Mouse (Mus musculus): ENCODE results near the gene Igsf6.

The Igsf6 gene

GRCm38 (mm10) chr7:121074281-121074680 is at the start of gene Igsf6:
Gene Igsf6, minus strand, starts transcription at chr7:121074572.
- DNase-seq (ENCODE audit: low spot score): no peak

- DNase-seq (ENCODE audit: low spot score): peak; percentile 80
Measured at GRCm38 (mm10) chr7:121120143-121120818, 45.9 kb upstream of the Igsf6 start.

GRCm38 (mm10) chr7:121111762-121112161 is 37.4 kb upstream of the Igsf6 start:
- no peak for DNase-seq (ENCODE audit: low spot score)

- DNase-seq (ENCODE audit: low spot score): no peak
Measured at GRCm38 (mm10) chr7:121111321-121111720, 36.9 kb upstream of the Igsf6 start.

GRCm38 (mm10) chr7:121107851-121108250 is 33.5 kb upstream of the Igsf6 start:
- DNase-seq (ENCODE audit: low spot score): no peak

- DNase-seq (ENCODE audit: low spot score): no peak
Measured at GRCm38 (mm10) chr7:121098614-121099389, 24.4 kb upstream of the Igsf6 start.

GRCm38 (mm10) chr7:121093026-121093425 is 18.7 kb upstream of the Igsf6 start:
- DNase-seq (ENCODE audit: low spot score): no peak

- no peak for DNase-seq (ENCODE audit: low spot score)
Measured at GRCm38 (mm10) chr7:121090748-121091147, 16.4 kb upstream of the Igsf6 start.

- DNase-seq (ENCODE audit: low spot score): no peak
Measured at GRCm38 (mm10) chr7:121088745-121089144, 14.4 kb upstream of the Igsf6 start.

GRCm38 (mm10) chr7:121085500-121085899 is 11.1 kb upstream of the Igsf6 start:
- DNase-seq (ENCODE audit: low spot score): no peak

GRCm38 (mm10) chr7:121084840-121085453 is 10.6 kb upstream of the Igsf6 start:
- DNase-seq (ENCODE audit: low spot score): no peak

- DNase-seq (ENCODE audit: low spot score): no peak
Measured at GRCm38 (mm10) chr7:121082949-121083513, 8.7 kb upstream of the Igsf6 start.

- DNase-seq (ENCODE audit: low spot score): no peak
Measured at GRCm38 (mm10) chr7:121081816-121082215, 7.4 kb upstream of the Igsf6 start.

GRCm38 (mm10) chr7:121081350-121081749 is 7.0 kb upstream of the Igsf6 start, which contains the start of gene Otoa:
Gene Otoa, plus strand, starts transcription at chr7:121081650.
- DNase-seq (ENCODE audit: low spot score): no peak

GRCm38 (mm10) chr7:121077829-121078228 is 3.5 kb upstream of the Igsf6 start:
- DNase-seq (ENCODE audit: low spot score): peak; percentile 52

GRCm38 (mm10) chr7:121077311-121077710 is 2.9 kb upstream of the Igsf6 start:
- no peak for DNase-seq (ENCODE audit: low spot score)

- no peak for DNase-seq (ENCODE audit: low spot score)
Measured at GRCm38 (mm10) chr7:121075416-121075815, 1.0 kb upstream of the Igsf6 start.

GRCm38 (mm10) chr7:121074801-121075400 is 529 bp upstream of the Igsf6 start:
- no peak for DNase-seq (ENCODE audit: low spot score)

GRCm38 (mm10) chr7:121072506-121072905 is 1.9 kb downstream of the Igsf6 start:
- DNase-seq (ENCODE audit: low spot score): no peak

- no peak for DNase-seq (ENCODE audit: low spot score)
Measured at GRCm38 (mm10) chr7:121071276-121071675, 3.1 kb downstream of the Igsf6 start.

GRCm38 (mm10) chr7:121064309-121064708 is 10.1 kb downstream of the Igsf6 start:
- no peak for DNase-seq (ENCODE audit: low spot score)

All from ovary, postnatal 14 days (tissue).